Mouse (Mus musculus) ES-E14 (cell line): ENCODE data around the gene Pakap.

Experiments used
- HCFC1 ChIP-seq: IDR thresholded peaks from 2 replicates; pipeline ENCODE4 v1.6.1; 2012; ENCODE audit warnings: low read length, inconsistent platforms, borderline replicate concordance; ENCODE audit not compliant: insufficient read depth
- MAFK ChIP-seq: IDR thresholded peaks from 2 replicates; pipeline ENCODE4 v1.6.1; 2014; ENCODE audit warnings: mild to moderate bottlenecking, low read depth, low read length, inconsistent platforms; ENCODE audit not compliant: insufficient read depth
- ZC3H11A ChIP-seq: IDR thresholded peaks from 2 replicates; pipeline ENCODE4 v1.6.1; 2012; ENCODE audit warnings: low read depth, mild to moderate bottlenecking, inconsistent platforms, low read length, borderline replicate concordance
- ZNF384 ChIP-seq: IDR thresholded peaks from 2 replicates; pipeline ENCODE4 v1.6.1; 2012; ENCODE audit warnings: low read depth, low read length, inconsistent platforms

GRCm38 (mm10) chr4:57942892-57943291, 374.9 kb downstream of the Pakap start:
- no peak for TF ChIP-seq HCFC1
- TF ChIP-seq ZC3H11A: no peak
- TF ChIP-seq MAFK: no peak
- TF ChIP-seq ZNF384: no peak
